Mouse (Mus musculus) adrenal gland, postnatal 4 days (tissue): ENCODE measurements around the gene Ift140. TPM values are rescaled to one million over a fixed set of nuclear protein-coding genes. Genes with fewer than 3 reads are reported as not detected.
"Not testable (repeated sequence)": the region's sequence is repeated elsewhere in the genome, so short reads cannot be mapped to it uniquely, and the experiment has no call there.

ENCODE experiments used
- DNase-seq, 2 experiments: peaks; one replicate each; pipeline ENCODE4 v3.0.0; 2021 to 2022; ENCODE audit warnings: low spot score in 2 of 2, mixed read lengths in 2 of 2
- total RNA-seq, 2 experiments: library from RNA; stranded (reverse); gene quantifications; 2 replicates each; pipeline ENCODE4 v1.2.3; 2021

Gene Ift140
- total RNA-seq, 2 experiments from 2014 or later: 25.7 to 34.2 TPM

- no peak for DNase-seq
Observed at GRCm38 (mm10) chr17:25114908-25115645, 99.2 kb downstream of the Ift140 start.

- DNase-seq: peak; percentile 83 to 86
Observed at GRCm38 (mm10) chr17:25115664-25116432, 100.0 kb downstream of the Ift140 start, which contains the start of gene Telo2. Gene Telo2 (minus strand): TSS chr17:25115967.

DNA sequence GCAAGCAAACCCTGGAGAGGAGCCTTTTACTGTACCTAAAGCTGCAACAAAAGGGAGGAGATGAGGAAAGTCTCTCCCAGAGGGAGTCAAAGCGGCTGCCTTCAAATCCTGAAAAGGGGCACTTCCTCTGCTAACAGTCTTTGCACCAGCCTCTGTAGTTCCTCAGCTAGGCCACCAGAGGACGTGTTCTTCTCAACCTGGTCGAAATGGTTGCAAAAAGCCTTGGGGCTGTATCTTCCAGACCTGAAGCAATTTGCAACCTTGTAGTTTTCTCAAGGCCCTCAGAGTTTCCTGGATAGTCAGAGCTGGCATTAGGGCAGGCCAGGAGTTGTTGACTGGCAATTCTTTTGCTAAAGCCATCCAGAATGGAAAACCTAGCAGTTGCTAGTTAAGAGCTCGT is 101.4 kb downstream of the Ift140 start:
- DNase-seq: peak in 1 of 2 experiments; percentile 25

- no peak for DNase-seq
Observed at GRCm38 (mm10) chr17:25120406-25120805, 104.5 kb downstream of the Ift140 start, which contains the start of gene Ptx4. Gene Ptx4 (plus strand): TSS chr17:25120760.

DNA sequence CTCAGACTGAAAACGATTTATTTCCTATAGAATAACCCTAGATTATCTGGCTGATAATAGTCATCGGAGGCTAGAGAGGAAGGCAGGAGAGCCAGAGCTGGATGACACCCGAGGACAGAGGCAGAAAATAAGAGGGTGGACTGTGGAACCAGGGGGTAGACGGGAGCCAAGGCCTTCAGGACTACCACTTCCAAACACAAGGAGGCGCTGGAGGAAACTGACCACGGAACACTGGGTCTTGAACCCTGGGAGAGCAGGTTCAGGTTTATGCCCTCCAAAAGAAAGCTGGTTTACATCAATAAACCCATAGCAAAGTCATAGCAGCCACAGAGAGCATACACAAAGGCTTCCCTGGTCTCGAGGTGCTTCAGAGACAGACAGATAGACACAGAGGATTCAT is 108.1 kb downstream of the Ift140 start:
- no peak for DNase-seq

GRCm38 (mm10) chr17:25125442-25126060 is 109.7 kb downstream of the Ift140 start:
- not testable (repeated sequence) for DNase-seq

DNA sequence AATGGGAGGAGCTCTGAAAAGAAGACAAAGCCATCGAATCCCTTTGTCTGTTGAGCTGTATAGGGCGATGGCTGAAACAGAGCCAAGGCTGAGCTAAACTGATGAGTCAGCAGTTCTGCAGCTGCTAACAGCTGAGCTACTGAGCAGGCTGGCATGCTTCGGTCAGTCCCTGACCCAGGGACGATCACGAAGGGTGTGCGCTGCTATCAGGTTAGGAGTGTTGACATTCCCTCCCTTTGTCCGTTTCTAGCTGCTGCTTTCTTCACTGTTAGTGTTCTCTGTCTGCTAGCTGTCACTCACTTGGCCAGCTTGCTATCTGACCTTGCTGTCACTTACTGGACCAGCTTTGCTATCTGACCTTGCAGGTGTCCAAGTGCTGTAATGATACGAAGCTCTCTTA is 111.2 kb downstream of the Ift140 start:
- DNase-seq: no peak

DNA sequence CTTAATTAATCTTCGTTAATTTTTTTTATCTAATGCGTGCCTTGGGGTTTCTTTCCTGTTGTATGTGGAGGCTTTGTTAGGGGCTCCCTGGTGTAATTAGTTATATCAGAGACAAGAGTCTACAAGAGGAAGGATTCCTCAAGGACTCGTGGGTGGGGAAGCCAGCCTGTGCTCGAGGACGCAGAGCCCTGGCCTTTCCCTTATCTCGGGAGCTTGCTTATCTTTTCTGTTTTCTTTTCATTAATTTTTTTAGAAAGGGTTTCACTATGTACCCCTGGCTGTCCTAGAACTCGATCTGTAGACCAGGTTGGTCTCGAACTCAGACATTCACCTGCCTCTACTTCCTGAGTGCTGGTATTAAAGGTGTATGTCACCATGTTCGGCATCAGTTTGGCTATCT is 111.8 kb downstream of the Ift140 start:
- DNase-seq: no peak

DNA sequence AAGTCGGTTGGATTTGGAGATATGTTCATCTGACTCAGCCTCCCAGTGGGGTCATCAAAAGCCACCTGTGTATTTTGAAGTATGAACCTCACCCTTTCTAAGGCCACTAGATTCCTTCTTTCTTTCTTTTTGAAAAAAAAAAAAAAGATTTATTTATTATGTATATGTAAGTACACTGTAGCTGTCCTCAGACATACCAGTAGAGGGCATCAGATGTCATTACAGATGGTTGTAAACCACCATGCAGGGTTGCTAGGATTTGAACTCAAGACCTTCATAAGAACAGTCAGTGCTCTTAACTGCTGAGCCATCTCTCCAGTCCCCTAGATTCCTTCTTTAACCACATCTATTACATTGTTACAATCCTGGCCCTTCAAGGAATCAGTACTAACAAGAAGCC is 114.2 kb downstream of the Ift140 start:
- DNase-seq: no peak

DNA sequence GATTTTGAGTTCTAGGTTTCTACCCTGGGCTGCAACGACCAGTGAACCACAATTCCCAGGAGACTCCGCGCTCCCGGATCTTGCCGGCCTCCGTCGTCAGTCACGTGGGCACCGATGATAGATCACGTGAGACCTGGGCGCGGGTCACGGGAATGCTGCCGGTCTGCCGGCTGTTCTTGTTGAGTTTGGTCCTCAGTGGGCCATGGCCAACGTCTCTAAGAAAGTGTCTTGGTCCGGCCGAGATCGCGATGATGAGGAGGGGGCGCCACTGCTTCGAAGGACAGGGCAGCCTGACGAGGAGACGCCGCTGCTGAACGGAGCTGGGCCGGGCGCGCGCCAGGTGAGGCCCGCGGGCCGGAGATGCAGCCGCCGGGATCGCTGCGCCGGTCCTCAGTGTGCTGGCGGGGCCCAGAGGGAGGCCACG is 117.4 kb downstream of the Ift140 start, which contains the start of gene Clcn7:
TSS of gene Clcn7 (plus strand) at position 117 of the 424 bp plus-strand sequence.
- DNase-seq: peak; percentile 79 to 85

DNA sequence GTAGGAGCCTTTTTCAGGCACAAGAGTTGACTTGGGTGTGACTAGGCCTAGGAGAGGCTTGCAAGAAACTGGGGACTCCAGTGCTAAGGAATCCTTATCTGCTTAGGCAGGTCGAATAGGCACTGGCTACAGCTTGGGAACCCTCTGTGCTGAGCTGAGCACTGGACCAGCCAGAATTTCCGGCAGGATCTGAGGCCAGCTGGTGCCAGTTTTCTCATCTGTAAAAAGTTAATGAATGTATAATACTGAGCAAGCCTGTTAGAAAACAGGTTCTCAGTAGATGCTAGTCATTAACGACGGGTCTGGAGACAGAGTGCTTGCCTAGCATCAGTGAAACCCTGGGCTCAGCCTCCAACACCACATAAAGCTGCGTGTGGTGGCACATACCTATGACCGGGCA is 119.7 kb downstream of the Ift140 start:
- no peak for DNase-seq

DNA sequence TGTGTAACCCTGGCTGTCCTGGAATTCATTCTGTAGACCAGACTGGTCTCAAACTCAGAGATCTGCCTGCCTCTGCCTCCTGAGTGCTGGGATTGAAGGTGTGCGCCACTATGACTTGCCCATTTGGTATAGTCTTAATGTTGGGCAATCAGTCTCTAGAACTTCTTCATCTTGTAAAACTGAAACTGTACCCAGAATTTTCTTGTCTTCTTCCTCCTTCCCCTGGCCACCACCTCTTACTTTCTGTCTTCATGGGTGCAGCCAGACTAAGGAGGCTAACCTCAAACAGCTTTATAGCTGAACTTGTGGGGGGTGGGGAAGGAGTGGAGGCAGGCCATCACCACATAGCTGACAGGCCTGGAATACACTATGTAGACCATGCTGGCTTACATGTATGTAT is 122.9 kb downstream of the Ift140 start:
- no peak for DNase-seq

GRCm38 (mm10) chr17:25139960-25140359 is 124.1 kb downstream of the Ift140 start:
- no peak for DNase-seq

Other genes with a start within 250 kb of the Ift140 start
- gene Meiob, start 211.8 kb upstream of the Ift140 start, total RNA-seq: 1 to 10 TPM in 1 of 2 experiments, under 1 TPM in 1; 0.64 to 1.3 TPM
- gene Hagh, start 175.9 kb upstream of the Ift140 start, total RNA-seq: 10 to 100 TPM; 67.0 to 77.5 TPM
- gene Fahd1, start 165.7 kb upstream of the Ift140 start, total RNA-seq: 10 to 100 TPM; 28.9 to 30.5 TPM
- gene Igfals, start 150.1 kb upstream of the Ift140 start, total RNA-seq: 1 to 10 TPM; 2.0 to 7.4 TPM
- 10 to 100 TPM; 51.9 to 55.3 TPM for gene Nubp2, start 129.7 kb upstream of the Ift140 start, total RNA-seq
- gene Spsb3, start 129.4 kb upstream of the Ift140 start, total RNA-seq: 10 to 100 TPM; 35.5 to 37.8 TPM
- 10 to 100 TPM; 63.5 to 66.9 TPM for gene Eme2, start 121.0 kb upstream of the Ift140 start, total RNA-seq
- gene Mrps34, start 121.0 kb upstream of the Ift140 start, total RNA-seq: 100 to 1,000 TPM; 135 to 137 TPM
- 10 to 100 TPM; 73.7 to 76.7 TPM for gene Nme3, start 119.6 kb upstream of the Ift140 start, total RNA-seq
- 100 to 1,000 TPM; 150 to 153 TPM for gene Mapk8ip3, start 79.1 kb upstream of the Ift140 start, total RNA-seq
- gene Jpt2, start 55.4 kb upstream of the Ift140 start, total RNA-seq: 10 to 100 TPM; 58.7 to 65.9 TPM
- 10 to 100 TPM; 26.3 to 31.8 TPM for gene Cramp1l, start 297 bp upstream of the Ift140 start, total RNA-seq
- gene Tmem204, start 67.5 kb downstream of the Ift140 start, total RNA-seq: 10 to 100 TPM; 25.5 to 26.4 TPM
- gene Telo2, start 99.9 kb downstream of the Ift140 start, total RNA-seq: 10 to 100 TPM; 30.3 to 35.1 TPM
- under 1 TPM; 0.36 to 0.76 TPM for gene Ptx4, start 104.7 kb downstream of the Ift140 start, total RNA-seq
- 10 to 100 TPM; 34.6 to 38.6 TPM for gene Clcn7, start 117.3 kb downstream of the Ift140 start, total RNA-seq
- gene Ccdc154, start 146.4 kb downstream of the Ift140 start, total RNA-seq: under 1 TPM; 0.20 to 0.25 TPM
- under 1 TPM; 0.45 to 0.48 TPM for gene Gm38655, start 159.4 kb downstream of the Ift140 start, total RNA-seq
- gene BC003965, start 168.5 kb downstream of the Ift140 start, total RNA-seq: 10 to 100 TPM; 17.7 to 18.3 TPM
- 10 to 100 TPM; 20.8 to 21.6 TPM for gene Unkl, start 172.3 kb downstream of the Ift140 start, total RNA-seq
- 10 to 100 TPM; 39.0 to 40.6 TPM for gene Gnptg, start 224.0 kb downstream of the Ift140 start, total RNA-seq
- 10 to 100 TPM; 35.6 to 36.5 TPM for gene Tsr3, start 224.1 kb downstream of the Ift140 start, total RNA-seq
- 10 to 100 TPM; 24.4 to 30.7 TPM for gene Baiap3, start 240.3 kb downstream of the Ift140 start, total RNA-seq